Mouse (Mus musculus) CH12.LX (cell line): ENCODE measurements around the gene Mrgprg. TPM values are rescaled to one million over a fixed set of nuclear protein-coding genes. Genes with fewer than 3 reads are reported as not detected.

Experiments
- DNase-seq: peaks from one replicate; pipeline ENCODE4 v3.0.0-alpha.2; 2013; ENCODE audit errors: extremely low read depth
- H3K27ac ChIP-seq: 2 replicates; pipeline ENCODE4 v1.5.1; 2012; ENCODE audit warnings: low read depth, mild to moderate bottlenecking, control low read depth, moderate library complexity; ENCODE audit not compliant: insufficient read depth
- H3K27me3 ChIP-seq: replicated peaks from 2 replicates; pipeline ENCODE3; 2012; ENCODE audit warnings: inconsistent platforms
- H3K36me3 ChIP-seq, 2 experiments: replicated peaks in 1 of 2; 2 replicates each; pipeline versions ENCODE3 to v1.6.1; 2012; ENCODE audit warnings: inconsistent platforms in 1 of 2, low read length in 1 of 2, mild to moderate bottlenecking in 1 of 2, mixed read lengths in 1 of 2, moderate library complexity in 1 of 2; ENCODE audit not compliant: control insufficient read depth in 1 of 2, insufficient read depth in 1 of 2
- H3K4me1 ChIP-seq, 2 experiments: 2 replicates each; pipeline ENCODE4 v1.6.1; 2012; ENCODE audit warnings: inconsistent platforms in 1 of 2, moderate library complexity in 1 of 2; ENCODE audit not compliant: insufficient read depth in 2 of 2, control insufficient read depth in 1 of 2
- H3K4me2 ChIP-seq: 2 replicates; pipeline ENCODE4 v1.6.1; 2012; ENCODE audit warnings: low read depth, mild to moderate bottlenecking, control low read depth; ENCODE audit not compliant: poor library complexity, insufficient read depth, severe bottlenecking
- H3K4me3 ChIP-seq, 3 experiments: fragments of 150-350 bp in 1 of 3; sonication (generic) in 1 of 3; replicated peaks in 1 of 3; 2 replicates each; pipeline versions ENCODE3 to v1.5.1; 2011 to 2012; ENCODE audit warnings: low read depth in 2 of 3, low read length in 2 of 3, mild to moderate bottlenecking in 2 of 3, moderate library complexity in 2 of 3, control low read depth in 1 of 3, improper control_type of control experiment in 1 of 3, inconsistent platforms in 1 of 3, mixed read lengths in 1 of 3; ENCODE audit not compliant: poor library complexity in 1 of 3
- H3K79me2 ChIP-seq: replicated peaks from 2 replicates; pipeline ENCODE4 v1.6.1; 2012; ENCODE audit warnings: mild to moderate bottlenecking, moderate library complexity; ENCODE audit not compliant: control insufficient read depth, poor library complexity, insufficient read depth, severe bottlenecking; ENCODE audit errors: extremely low read depth
- H3K9ac ChIP-seq: 2 replicates; pipeline ENCODE4 v1.6.1; 2012; ENCODE audit warnings: low read depth, mild to moderate bottlenecking, control low read depth, moderate library complexity; ENCODE audit not compliant: insufficient read depth
- H3K9me3 ChIP-seq: replicated peaks from 2 replicates; pipeline ENCODE3; 2012; ENCODE audit warnings: low read length, inconsistent platforms, mixed read lengths
- CHD1 ChIP-seq: IDR thresholded peaks from 2 replicates; pipeline ENCODE4 v1.6.1; 2012; ENCODE audit warnings: low read depth, low read length, improper control_type of control experiment, inconsistent platforms
- CHD2 ChIP-seq: IDR thresholded peaks from 2 replicates; pipeline ENCODE4 v1.6.1; 2011; ENCODE audit warnings: low read length, improper control_type of control experiment
- CTCF ChIP-seq, 2 experiments: IDR thresholded peaks in 1 of 2; conservative IDR thresholded peaks in 1 of 2; 2 replicates each; pipeline ENCODE4 v1.5.1; 2011 to 2012; ENCODE audit warnings: low read depth in 2 of 2, low read length in 2 of 2, improper control_type of control experiment in 1 of 2, inconsistent platforms in 1 of 2, mild to moderate bottlenecking in 1 of 2, moderate library complexity in 1 of 2
- E2F4 ChIP-seq: IDR thresholded peaks from 2 replicates; pipeline ENCODE4 v1.6.1; 2011; ENCODE audit warnings: low read depth, low read length, improper control_type of control experiment; ENCODE audit not compliant: insufficient replicate concordance
- ETS1 ChIP-seq: conservative IDR thresholded peaks from 2 replicates; pipeline ENCODE4 v1.6.1; 2012; ENCODE audit warnings: low read depth, mild to moderate bottlenecking, inconsistent platforms, low read length, improper control_type of control experiment, moderate library complexity
- GABPA ChIP-seq: IDR thresholded peaks from 2 replicates; pipeline ENCODE4 v1.6.1; 2012; ENCODE audit warnings: low read depth, low read length, improper control_type of control experiment, inconsistent platforms; ENCODE audit not compliant: insufficient replicate concordance
- MAZ ChIP-seq: IDR thresholded peaks from 2 replicates; pipeline ENCODE4 v1.6.1; 2012; ENCODE audit warnings: low read depth, mild to moderate bottlenecking, inconsistent platforms, low read length, improper control_type of control experiment, moderate library complexity
- MXI1 ChIP-seq: IDR thresholded peaks from 2 replicates; pipeline ENCODE4 v1.6.1; 2011; ENCODE audit warnings: mild to moderate bottlenecking, low read depth, low read length, improper control_type of control experiment
- MYC ChIP-seq: IDR thresholded peaks from 2 replicates; pipeline ENCODE4 v1.6.1; 2011; ENCODE audit warnings: low read depth, mild to moderate bottlenecking, improper control_type of control experiment, low read length
- NRF1 ChIP-seq: IDR thresholded peaks from 2 replicates; pipeline ENCODE4 v1.6.1; 2014; ENCODE audit warnings: low read depth, mild to moderate bottlenecking, inconsistent platforms, low read length, improper control_type of control experiment, moderate library complexity
- POLR2AphosphoS2 ChIP-seq: IDR thresholded peaks from 2 replicates; pipeline ENCODE4 v1.6.1; 2011; ENCODE audit warnings: low read depth, low read length, improper control_type of control experiment
- RAD21 ChIP-seq: IDR thresholded peaks from 2 replicates; pipeline ENCODE4 v1.6.1; 2011; ENCODE audit warnings: low read depth, mild to moderate bottlenecking, low read length, improper control_type of control experiment, moderate library complexity
- TBP ChIP-seq: conservative IDR thresholded peaks from 2 replicates; pipeline ENCODE4 v1.6.1; 2011; ENCODE audit warnings: low read depth, low read length, improper control_type of control experiment
- TCF12 ChIP-seq: IDR thresholded peaks from 2 replicates; pipeline ENCODE4 v1.6.1; 2014; ENCODE audit warnings: low read depth, mild to moderate bottlenecking, inconsistent platforms, low read length, improper control_type of control experiment
- USF2 ChIP-seq: conservative IDR thresholded peaks from 2 replicates; pipeline ENCODE4 v1.6.1; 2011; ENCODE audit warnings: low read depth, low read length, improper control_type of control experiment
- ZC3H11A ChIP-seq: IDR thresholded peaks from 2 replicates; pipeline ENCODE4 v1.6.1; 2012; ENCODE audit warnings: low read depth, mild to moderate bottlenecking, inconsistent platforms, low read length, improper control_type of control experiment
- dilution Hi-C: fragments of 300-500 bp; cut with MboI; formaldehyde crosslinking; loops from 2 replicates; pipeline ENCODE4 v1.14.3; 2020; ENCODE audit warnings: low sequenced_read_pairs; ENCODE audit not compliant: extremely low pct_unique_long_range_greater_than_20kb, extremely low pct_ligation_motif_present
- in situ Hi-C: fragments of 300-500 bp; cut with MboI; formaldehyde crosslinking; loops from 3 replicates; pipeline ENCODE4 v1.14.3; 2019; ENCODE audit warnings: low sequenced_read_pairs, low pct_ligation_motif_present, low pct_unique_long_range_greater_than_20kb, mixed read lengths
- polyA plus RNA-seq: library from polyadenylated mRNA; unstranded; fragments of >175 nt; gene quantifications from 2 replicates; pipeline ENCODE4 v1.2.1, GENCODE M21; 2012; ENCODE audit warnings: low read depth; ENCODE audit not compliant: insufficient read length
- total RNA-seq, 2 experiments: library from RNA; depleted of rRNA; stranded (reverse); fragments of 300-350 nt in 1 of 2; fragments of >200 nt in 1 of 2; gene quantifications; 2 replicates each; pipeline ENCODE4 v1.2.3; 2012 to 2014

The Mrgprg gene
- total and polyA plus RNA-seq, 3 experiments = not detected

DNA sequence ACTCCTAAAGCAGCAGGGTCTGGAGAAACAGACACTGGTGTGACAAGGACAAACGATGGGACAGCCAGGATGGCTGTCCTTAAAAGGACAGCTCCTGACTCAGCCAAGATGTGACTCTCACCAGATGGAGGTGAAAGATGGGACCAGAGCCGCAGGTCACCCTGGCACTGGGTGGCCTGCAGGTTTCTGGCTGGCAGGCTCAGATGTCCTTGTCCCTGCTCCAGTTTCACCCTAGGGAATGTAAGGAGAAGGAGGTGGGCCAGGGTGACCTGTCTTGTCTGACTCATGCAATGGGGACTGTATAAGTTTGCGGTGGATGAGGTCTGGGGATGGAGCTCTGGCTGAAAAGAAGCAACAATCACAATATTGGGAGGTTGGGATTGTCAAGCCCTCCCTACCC lies 14.2 kb downstream of the Mrgprg start:
- in situ Hi-C loops (loop anchor here (5.0 kb wide), 1 partner anchor 45 kb away; no protein-coding TSS in a partner anchor), dilution Hi-C loops (no loop called here)
- Histone ChIP-seq H3K27ac (no peak overlapping the region), H3K9ac (no peak overlapping the region), H3K4me1 (peaks cover 1 to 6% of the 10 kb centered on the region in 2 experiments), H3K9me3 (no peaks in the 10 kb centered on the region), H3K36me3 (no peaks in the 10 kb centered on the region), H3K4me2 (no peak overlapping the region), H3K4me3 (no peak overlapping the region), H3K27me3 (peaks cover 66% of the 10 kb centered on the region), H3K79me2 (no peaks in the 10 kb centered on the region)
- no peak for TF ChIP-seq GABPA
- no peak for TF ChIP-seq USF2
- no peak for TF ChIP-seq ETS1
- TF ChIP-seq NRF1 = no peak
- no peak for TF ChIP-seq RAD21
- no peak for TF ChIP-seq TBP
- TF ChIP-seq TCF12 = no peak
- TF ChIP-seq CHD2 = no peak
- TF ChIP-seq ZC3H11A = no peak
- TF ChIP-seq E2F4 = no peak
- TF ChIP-seq CTCF (conservative IDR thresholded peaks at IDR 0.05 in 1 of 2, IDR thresholded peaks at IDR 0.05 in 1 of 2; ENCODE audit: low read depth in 2 of 2, low read length in 2 of 2) = no peak
- no peak for TF ChIP-seq POLR2AphosphoS2
- no peak for TF ChIP-seq MAZ
- TF ChIP-seq CHD1 = no peak
- no peak for TF ChIP-seq MYC
- TF ChIP-seq MXI1 = no peak
- no peak for DNase-seq

DNA sequence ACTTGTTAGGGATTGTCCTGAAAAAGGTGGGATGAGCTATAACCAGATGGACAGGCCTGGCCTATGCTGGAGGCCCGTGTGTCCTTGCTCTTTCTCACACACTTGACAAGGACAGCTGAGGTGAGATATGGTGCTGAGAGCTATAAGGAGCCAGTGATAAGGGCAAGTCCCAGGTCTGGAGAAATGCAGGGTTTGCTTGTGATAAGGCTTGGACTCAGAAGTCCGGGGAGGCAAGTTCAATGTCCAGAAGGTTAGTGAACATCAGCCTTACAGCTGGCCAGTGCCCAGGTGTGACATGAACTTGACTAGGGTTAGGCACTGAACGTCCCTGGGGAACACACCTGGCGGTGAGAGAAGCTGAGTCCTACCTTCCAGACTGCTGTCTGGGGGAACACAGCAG lies 14.7 kb downstream of the Mrgprg start:
- H3K4me2 ChIP-seq = no peak overlapping the region
- DNase-seq = no peak
- dilution Hi-C loops = no loop called here
- peaks cover 0 to 4% of the 10 kb centered on the region in 2 experiments; a peak in 3 of 4 replicates for H3K4me1 ChIP-seq
- H3K79me2 ChIP-seq = no peaks in the 10 kb centered on the region
- H3K9me3 ChIP-seq = no peaks in the 10 kb centered on the region
- H3K9ac ChIP-seq = no peak overlapping the region
- peaks cover 64% of the 10 kb centered on the region for H3K27me3 ChIP-seq
- H3K36me3 ChIP-seq = no peaks in the 10 kb centered on the region
- H3K4me3 ChIP-seq = no peak overlapping the region
- no peak for TF ChIP-seq GABPA
- TF ChIP-seq, all 38 proteins: peak for 0
- in situ Hi-C loops = loop anchor here (5.0 kb wide), 1 partner anchor 45 kb away; no protein-coding TSS in a partner anchor
- H3K27ac ChIP-seq = no peak overlapping the region
